Mouse (Mus musculus) kidney, adult 10 weeks (tissue): ENCODE results near the gene Faap20. TPM values are rescaled to one million over a fixed set of nuclear protein-coding genes. Genes with fewer than 3 reads are reported as not detected.

Source experiments
- polyA plus RNA-seq: library from polyadenylated mRNA; stranded (reverse); fragments of 350-450 nt; fragmentation: Illumina TruSeq; extraction: RNeasy Lipid Tissue Mini Kit (QIAGEN cat#74804); gene quantifications from one replicate; pipeline ENCODE4 v1.2.3, GENCODE M21; 2014; ENCODE audit warnings: low read depth, low replicate concordance

Faap20 gene
- 0.49 TPM for polyA plus RNA-seq

DNA sequence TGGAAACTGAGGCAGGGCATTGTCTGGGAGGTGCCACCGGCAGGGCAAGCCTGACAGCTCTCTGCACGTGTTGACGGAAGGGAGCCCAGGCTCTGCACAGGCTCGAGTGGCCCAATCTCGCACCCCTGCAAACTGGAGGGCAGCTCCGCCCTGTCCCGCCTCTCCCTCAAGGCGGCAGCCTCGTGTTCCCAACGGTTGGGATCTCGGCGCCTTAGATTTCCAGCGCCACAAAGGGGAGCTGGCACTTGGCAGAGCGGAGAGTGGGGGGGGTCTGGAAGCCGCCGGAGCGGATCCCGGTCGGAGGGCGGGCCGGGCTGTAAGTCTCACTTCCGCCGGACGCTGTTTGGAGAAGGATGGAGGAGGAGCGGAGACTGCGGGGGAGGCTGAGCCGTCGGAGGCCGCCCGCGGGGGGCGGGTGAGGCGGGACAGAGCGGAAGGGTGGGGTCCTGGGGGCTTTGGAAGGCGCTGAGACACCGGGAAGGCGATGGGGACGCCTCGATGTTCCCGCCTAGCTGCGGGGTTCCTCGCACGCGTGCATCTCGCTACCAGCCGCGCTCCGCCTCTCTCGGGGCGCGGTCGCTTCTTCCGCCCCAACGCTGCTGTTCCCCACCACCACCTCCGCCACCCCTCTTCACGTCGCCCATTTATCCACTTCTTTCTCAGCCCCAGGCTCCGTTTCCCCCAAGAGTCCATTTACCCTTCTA is at the start of gene Faap20:
Gene Faap20, plus strand, starts transcription at position 155 of the 704 bp plus-strand sequence.

DNA sequence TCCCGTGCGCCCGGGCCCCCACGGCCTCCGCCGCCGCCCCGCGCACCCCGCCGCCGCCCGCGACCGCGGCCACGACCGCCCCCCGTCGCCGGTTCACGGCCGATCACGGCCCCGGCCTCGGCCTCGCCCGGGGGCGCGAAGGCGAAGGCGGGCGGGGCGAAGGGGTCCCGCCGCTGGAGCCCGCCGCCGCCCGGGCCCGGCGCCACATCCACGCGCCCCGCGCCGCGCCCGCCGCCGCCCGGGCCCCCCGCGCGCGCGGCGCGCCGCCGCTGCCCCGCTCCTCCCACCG is 27.1 kb upstream of the Faap20 start, which contains the start of gene Ski:
Gene Ski, minus strand, starts transcription at position 41 of the 289 bp plus-strand sequence.

Other genes with a start within 250 kb of the Faap20 start
- gene Plch2, start 193.0 kb upstream of the Faap20 start, polyA plus RNA-seq, result not detected
- 3.3 TPM for gene Pex10, start 182.8 kb upstream of the Faap20 start, polyA plus RNA-seq
- gene Rer1, start 163.4 kb upstream of the Faap20 start, polyA plus RNA-seq, result 312 TPM
- gene Morn1, start 163.2 kb upstream of the Faap20 start, polyA plus RNA-seq, result 0.85 TPM
- gene Ski, start 27.2 kb upstream of the Faap20 start, polyA plus RNA-seq, result 44.5 TPM
- 11.6 TPM for gene Prkcz, start 111.6 kb downstream of the Faap20 start, polyA plus RNA-seq
- not detected for gene Gabrd, start 148.3 kb downstream of the Faap20 start, polyA plus RNA-seq
- 0.24 TPM for gene Cfap74, start 159.4 kb downstream of the Faap20 start, polyA plus RNA-seq
- gene Tmem52, start 219.3 kb downstream of the Faap20 start, polyA plus RNA-seq, result not detected
- 121 TPM for gene Gnb1, start 241.6 kb downstream of the Faap20 start, polyA plus RNA-seq